Mouse (Mus musculus) neutrophil, adult 5-6 weeks (primary cell): ENCODE measurements around the gene Neurl2. TPM values are rescaled to one million over a fixed set of nuclear protein-coding genes. Genes with fewer than 3 reads are reported as not detected.
A peak's percentile ranks its signal among the peaks of the same experiment; 100 is the strongest.

Source experiments
- ATAC-seq: fragments of 151-379, 151-347 bp; 2 replicates; pipeline ENCODE4 v1.8.0; 2017; ENCODE audit warnings: mild to moderate bottlenecking, moderate TSS enrichment; ENCODE audit not compliant: insufficient number of reproducible peaks, poor library complexity, low FRiP score, severe bottlenecking; ENCODE audit errors: extremely low read depth
- total RNA-seq: library from RNA; stranded (forward); fragments of 200-1000 nt; gene quantifications from 2 replicates; pipeline ENCODE4 v1.2.3, GENCODE M21; 2017

Neurl2 gene
- total RNA-seq, 1 experiment from 2014 or later = 4.1 TPM

GRCm38 (mm10) chr2:164793236-164793635 is 40.0 kb downstream of the Neurl2 start:
- peak; percentile 51; the same call in 1 of the 2 replicates for ATAC-seq

- ATAC-seq = no peak
Measured at GRCm38 (mm10) chr2:164792400-164793190, 40.7 kb downstream of the Neurl2 start.

GRCm38 (mm10) chr2:164791841-164792261 is 41.4 kb downstream of the Neurl2 start:
- no peak for ATAC-seq

GRCm38 (mm10) chr2:164790451-164790850 is 42.8 kb downstream of the Neurl2 start:
- no peak for ATAC-seq

GRCm38 (mm10) chr2:164788411-164788810 is 44.8 kb downstream of the Neurl2 start:
- no peak for ATAC-seq

GRCm38 (mm10) chr2:164787779-164788178 is 45.5 kb downstream of the Neurl2 start:
- ATAC-seq = no peak

- no peak for ATAC-seq
Measured at GRCm38 (mm10) chr2:164787032-164787431, 46.2 kb downstream of the Neurl2 start.

- ATAC-seq = no peak
Measured at GRCm38 (mm10) chr2:164786388-164786885, 46.8 kb downstream of the Neurl2 start.

GRCm38 (mm10) chr2:164785481-164786387 is 47.5 kb downstream of the Neurl2 start, which contains the start of gene Snx21:
Gene Snx21 (plus strand): TSS chr2:164785823.
- ATAC-seq = peak; percentile 47

- ATAC-seq = no peak
Measured at GRCm38 (mm10) chr2:164784869-164785420, 48.3 kb downstream of the Neurl2 start.

- ATAC-seq = no peak
Measured at GRCm38 (mm10) chr2:164783926-164784581, 49.2 kb downstream of the Neurl2 start.

GRCm38 (mm10) chr2:164781876-164782275 is 51.4 kb downstream of the Neurl2 start:
- no peak for ATAC-seq

Other genes with a start within 250 kb of the Neurl2 start
- not detected in 2 replicates for gene Wfdc6a, start 248.0 kb downstream of the Neurl2 start, total RNA-seq
- gene Eppin, start 239.9 kb downstream of the Neurl2 start, total RNA-seq = not detected in 2 replicates
- gene Wfdc6b, start 219.9 kb downstream of the Neurl2 start, total RNA-seq = not detected in 2 replicates
- not detected in 2 replicates for gene Wfdc8, start 219.8 kb downstream of the Neurl2 start, total RNA-seq
- not detected in 2 replicates for gene Wfdc16, start 194.7 kb downstream of the Neurl2 start, total RNA-seq
- gene Wfdc10, start 177.4 kb downstream of the Neurl2 start, total RNA-seq = not detected in 2 replicates
- gene Wfdc9, start 176.9 kb downstream of the Neurl2 start, total RNA-seq = not detected in 2 replicates
- not detected in 2 replicates for gene Wfdc11, start 159.4 kb downstream of the Neurl2 start, total RNA-seq
- not detected in 2 replicates for gene Wfdc13, start 148.3 kb downstream of the Neurl2 start, total RNA-seq
- not detected in 2 replicates for gene Spint4, start 135.0 kb downstream of the Neurl2 start, total RNA-seq
- not detected in 2 replicates for gene Spint5, start 118.2 kb downstream of the Neurl2 start, total RNA-seq
- gene Wfdc3, start 87.5 kb downstream of the Neurl2 start, total RNA-seq = 0.58 TPM in 1 of 2 replicates, not detected in the other
- 20.0 and 26.7 TPM in 2 replicates for gene Dnttip1, start 87.5 kb downstream of the Neurl2 start, total RNA-seq
- 2.8 and 3.7 TPM in 2 replicates for gene Ube2c, start 63.6 kb downstream of the Neurl2 start, total RNA-seq
- not detected in 2 replicates for gene Tnnc2, start 53.5 kb downstream of the Neurl2 start, total RNA-seq
- 1.6 and 2.6 TPM in 2 replicates for gene Snx21, start 47.6 kb downstream of the Neurl2 start, total RNA-seq
- gene Acot8, start 28.6 kb downstream of the Neurl2 start, total RNA-seq = 35.4 and 39.3 TPM in 2 replicates
- 3.8 and 3.9 TPM in 2 replicates for gene Zswim3, start 28.4 kb downstream of the Neurl2 start, total RNA-seq
- gene Zswim1, start 10.8 kb downstream of the Neurl2 start, total RNA-seq = 1.8 and 2.9 TPM in 2 replicates
- gene Spata25, start 4.9 kb downstream of the Neurl2 start, total RNA-seq = not detected in 2 replicates
- 314 and 340 TPM in 2 replicates for gene Ctsa, start 583 bp downstream of the Neurl2 start, total RNA-seq
- gene Pltp, start 24.3 kb upstream of the Neurl2 start, total RNA-seq = 8.0 and 11.2 TPM in 2 replicates
- 59.3 and 66.9 TPM in 2 replicates for gene Pcif1, start 45.8 kb upstream of the Neurl2 start, total RNA-seq
- 28.2 and 30.4 TPM in 2 replicates for gene Zfp335, start 78.3 kb upstream of the Neurl2 start, total RNA-seq
- gene Mmp9, start 107.3 kb upstream of the Neurl2 start, total RNA-seq = 611 and 622 TPM in 2 replicates
- gene Slc12a5, start 127.3 kb upstream of the Neurl2 start, total RNA-seq = 0.98 and 1.7 TPM in 2 replicates
- 43.1 and 51.1 TPM in 2 replicates for gene Ncoa5, start 201.4 kb upstream of the Neurl2 start, total RNA-seq
- gene Cd40, start 222.2 kb upstream of the Neurl2 start, total RNA-seq = 63.9 and 81.2 TPM in 2 replicates